Mouse (Mus musculus): ENCODE data around the gene Gm7534.

DNA sequence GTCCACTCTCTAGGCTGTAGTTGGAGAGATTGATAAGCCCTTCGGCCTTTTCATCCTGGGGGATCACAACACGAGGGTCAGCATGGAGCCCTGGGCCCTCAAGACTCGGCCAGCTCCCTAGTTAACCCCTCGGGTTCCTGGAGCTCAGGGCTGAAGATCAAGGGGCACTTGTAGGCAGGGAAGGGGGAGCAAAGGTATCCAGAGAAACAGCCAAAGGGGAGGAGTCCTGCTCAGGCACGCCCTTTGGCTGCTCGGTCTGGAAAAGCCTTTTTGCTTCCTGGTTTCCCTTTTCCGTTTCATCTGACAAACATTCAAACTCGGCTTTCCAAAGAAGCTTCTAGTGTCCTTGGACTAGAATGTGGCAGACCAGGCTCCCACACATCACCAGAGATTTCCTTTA lies 27.6 kb upstream of the Gm7534 start:
- TF ChIP-seq ZC3H11A (IDR thresholded peaks at IDR 0.05; ENCODE audit: borderline replicate concordance, low read depth, low read length) (no peak), HCFC1 (IDR thresholded peaks at IDR 0.05; ENCODE audit: borderline replicate concordance, insufficient read depth, low read length) (no peak), MAFK (IDR thresholded peaks at IDR 0.05; ENCODE audit: insufficient read depth, low read depth, low read length) (no peak), CHD2 (IDR thresholded peaks at IDR 0.05; ENCODE audit: low read depth, low read length) (no peak), ZNF384 (IDR thresholded peaks at IDR 0.05; ENCODE audit: low read depth, low read length) (no peak)
